Mouse (Mus musculus) hindbrain, embryonic 13.5 days (tissue): ENCODE results near the gene Bmpr1a. TPM values are rescaled to one million over a fixed set of nuclear protein-coding genes. Genes with fewer than 3 reads are reported as not detected.

Source experiments
- ATAC-seq: fragments of 200-750 bp; cut with Nextera tagmentation; 2 replicates; pipeline ENCODE4 v1.8.0; 2017; ENCODE audit warnings: moderate TSS enrichment; ENCODE audit not compliant: low FRiP score
- H3K27ac ChIP-seq: fragments of 300-500 bp; sonication (generic); 2 replicates; pipeline ENCODE4 v1.5.1; 2015; ENCODE audit warnings: inconsistent platforms, mild to moderate bottlenecking, moderate library complexity
- H3K27me3 ChIP-seq: fragments of 300-500 bp; sonication (generic); 2 replicates; pipeline ENCODE4 v1.6.1; 2015; ENCODE audit warnings: mild to moderate bottlenecking, inconsistent platforms
- H3K36me3 ChIP-seq: fragments of 300-500 bp; sonication (generic); 2 replicates; pipeline ENCODE4 v1.6.1; 2015; ENCODE audit warnings: mild to moderate bottlenecking, inconsistent platforms
- H3K4me1 ChIP-seq: fragments of 300-500 bp; sonication (generic); replicated peaks from 2 replicates; pipeline ENCODE4 v1.6.1; 2015; ENCODE audit warnings: inconsistent platforms
- H3K4me2 ChIP-seq: fragments of 300-500 bp; sonication (generic); 2 replicates; pipeline ENCODE4 v1.6.1; 2015; ENCODE audit warnings: inconsistent platforms, mild to moderate bottlenecking, moderate library complexity
- H3K4me3 ChIP-seq: fragments of 300-500 bp; sonication (generic); 2 replicates; pipeline ENCODE4 v1.5.1; 2015; ENCODE audit warnings: mild to moderate bottlenecking, inconsistent platforms
- H3K9ac ChIP-seq: fragments of 300-500 bp; sonication (generic); 2 replicates; pipeline ENCODE4 v1.6.1; 2015; ENCODE audit warnings: mild to moderate bottlenecking, inconsistent platforms
- H3K9me3 ChIP-seq: fragments of 300-500 bp; sonication (generic); 2 replicates; pipeline ENCODE4 v1.6.1; 2016; ENCODE audit warnings: inconsistent platforms
- WGBS: fragments of 180-500 bp; shearing (Covaris S2); methylation state at CpG from one replicate; pipeline ENCODE4 v1.1.7; 2015; 5-methylcytosine and 5-hydroxymethylcytosine counted together
- polyA plus RNA-seq: library from polyadenylated mRNA; unstranded; fragments of >200 nt; fragmentation: Nextera tagmentation; extraction: Ambion mirVana; gene quantifications from 2 replicates; pipeline ENCODE4 v1.2.1, GENCODE M21; 2015

Bmpr1a gene
- polyA plus RNA-seq, 1 experiment from 2014 or later: 20.5 TPM

DNA sequence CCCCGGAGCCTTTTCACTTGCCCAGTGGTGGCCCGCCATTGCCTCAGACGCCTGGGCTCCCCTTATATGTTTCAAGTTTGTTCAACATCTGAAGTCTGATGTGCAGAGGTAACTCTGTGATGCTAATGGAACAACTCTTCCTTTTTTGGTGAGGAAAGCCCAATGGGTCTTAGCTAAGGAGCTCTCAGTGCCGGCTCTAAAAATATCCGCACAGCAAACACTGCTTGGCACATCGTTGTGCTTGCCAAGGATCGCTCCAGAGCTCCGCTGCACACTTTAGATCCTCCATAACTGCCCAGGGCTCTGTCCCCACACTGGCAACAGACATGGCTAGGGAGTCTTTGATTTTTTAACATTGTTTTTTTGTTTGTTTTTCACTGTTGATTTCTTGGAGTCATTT lies 25.7 kb upstream of the Bmpr1a start:
- Histone ChIP-seq H3K27me3 (0 out of 2 replicates have a peak, but pooled peaks cover 3% of the 10 kb centered on the region), H3K27ac (no peak overlapping the region), H3K36me3 (no peaks in the 10 kb centered on the region), H3K4me3 (no peak overlapping the region), H3K4me2 (no peak overlapping the region), H3K4me1 (no peaks in the 10 kb centered on the region), H3K9me3 (peaks cover 6% of the 10 kb centered on the region), H3K9ac (no peak overlapping the region)
- ATAC-seq: no peak
- 77% methylated on average over 8 of the region's 8 CpGs for WGBS

DNA sequence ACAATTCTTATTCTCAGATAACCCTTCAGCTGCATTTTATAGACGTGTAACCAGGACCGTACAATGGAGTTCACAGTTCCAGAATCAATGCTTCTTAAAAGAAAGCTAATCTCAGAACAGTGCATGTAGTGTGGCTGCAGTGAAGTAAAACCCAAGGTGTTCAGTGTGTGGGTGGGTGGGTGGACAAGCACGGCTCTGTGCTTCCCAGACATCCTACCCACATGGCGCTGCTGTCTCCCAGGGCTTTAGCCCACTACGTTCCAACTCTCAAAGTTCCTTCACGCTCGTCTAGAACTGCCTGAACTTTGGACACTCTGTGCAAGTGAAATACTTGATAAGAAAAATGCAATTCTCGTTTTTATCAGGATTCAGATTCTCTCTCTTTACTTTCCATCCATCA lies 19.6 kb upstream of the Bmpr1a start, which contains the start of gene 9230112D13Rik:
TSS of gene 9230112D13Rik (minus strand) at position 101 of the 400 bp plus-strand sequence.
- no peak for ATAC-seq
- WGBS: 91% methylated on average over 8 of the region's 8 CpGs

DNA sequence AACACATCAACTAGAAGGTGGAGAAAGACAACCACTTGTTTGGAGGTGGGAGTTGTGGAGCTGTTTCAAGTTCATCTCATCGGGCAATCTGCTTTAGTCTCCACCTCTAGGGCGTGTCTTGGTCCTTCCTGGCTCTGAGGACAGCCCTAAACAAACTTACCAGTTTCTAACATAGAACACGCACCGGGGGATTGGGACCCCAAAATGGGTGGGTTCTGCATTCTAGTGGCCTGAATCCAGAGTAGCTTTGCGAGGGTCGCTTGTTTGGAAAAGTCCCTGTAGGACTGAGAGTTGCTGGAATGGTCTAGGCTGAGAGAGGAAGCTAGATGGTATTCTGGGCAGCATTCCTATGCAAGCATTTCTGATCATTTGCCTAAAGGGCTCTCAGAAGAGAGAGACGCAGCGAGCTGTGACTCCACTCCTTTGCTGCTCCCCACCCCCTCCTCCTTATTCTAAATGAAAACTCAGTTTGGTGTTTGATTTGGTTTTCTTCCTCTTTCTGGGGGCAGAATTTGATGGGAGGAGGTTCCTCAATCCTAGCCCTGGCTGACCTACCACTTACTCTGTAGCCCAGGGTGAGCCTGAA lies 14.9 kb upstream of the Bmpr1a start:
- Histone ChIP-seq H3K9ac (no peak overlapping the region), H3K9me3 (no peaks in the 10 kb centered on the region), H3K4me1 (no peaks in the 10 kb centered on the region), H3K36me3 (no peaks in the 10 kb centered on the region), H3K4me2 (no peak overlapping the region), H3K4me3 (no peak overlapping the region), H3K27ac (no peak overlapping the region), H3K27me3 (no peaks in the 10 kb centered on the region)
- ATAC-seq: no peak
- 90% methylated on average over 8 of the region's 8 CpGs for WGBS

More for the DNA sequence above, 19.6 kb upstream of the Bmpr1a start, which contains the start of gene 9230112D13Rik:
- Histone ChIP-seq H3K4me2 (no peak within 1 kb of the TSS), H3K4me1 (no peaks in the 10 kb centered on the region), H3K4me3 (no peak within 1 kb of the TSS), H3K27ac (no peak within 1 kb of the TSS), H3K9me3 (no peaks in the 10 kb centered on the region), H3K9ac (no peak within 1 kb of the TSS), H3K36me3 (no peaks in the 10 kb centered on the region), H3K27me3 (no peaks in the 10 kb centered on the region)

DNA sequence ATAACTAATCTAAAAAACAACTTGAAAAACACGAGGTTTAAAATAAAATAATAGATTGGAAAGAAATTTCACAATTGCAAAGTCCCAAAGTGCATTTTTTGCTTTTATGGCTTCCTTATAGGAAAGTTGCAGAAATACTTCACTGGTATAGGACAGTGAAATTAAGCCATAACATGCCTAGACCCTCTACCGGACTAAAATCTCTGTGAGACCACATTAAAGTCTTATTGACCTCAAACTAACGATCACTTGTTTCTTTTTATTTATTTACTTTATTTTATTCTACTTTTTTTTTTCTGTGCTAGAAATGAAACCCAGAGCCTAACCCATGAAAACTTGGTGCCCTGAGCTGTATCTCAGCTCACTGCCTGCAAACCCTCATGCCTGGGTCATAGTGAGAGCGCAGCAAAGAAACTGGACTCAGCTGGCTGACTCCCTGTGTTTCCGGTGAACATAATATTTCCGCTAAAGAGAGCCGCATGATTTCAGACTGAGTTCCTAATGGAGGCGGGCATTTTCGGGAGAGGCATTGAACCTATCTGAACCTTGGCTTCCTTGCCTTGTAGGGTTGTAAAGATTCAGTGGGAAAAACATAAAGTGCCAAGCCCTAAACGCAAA lies 13.9 kb upstream of the Bmpr1a start:
- no peaks in the 10 kb centered on the region for H3K9me3 ChIP-seq
- H3K36me3 ChIP-seq: no peaks in the 10 kb centered on the region
- WGBS: 91% methylated on average over 10 of the region's 10 CpGs
- no peak overlapping the region for H3K27ac ChIP-seq
- no peak overlapping the region for H3K4me3 ChIP-seq
- no peaks in the 10 kb centered on the region for H3K4me1 ChIP-seq
- no peak for ATAC-seq
- H3K9ac ChIP-seq: no peak overlapping the region
- no peaks in the 10 kb centered on the region for H3K27me3 ChIP-seq
- no peak overlapping the region for H3K4me2 ChIP-seq

DNA sequence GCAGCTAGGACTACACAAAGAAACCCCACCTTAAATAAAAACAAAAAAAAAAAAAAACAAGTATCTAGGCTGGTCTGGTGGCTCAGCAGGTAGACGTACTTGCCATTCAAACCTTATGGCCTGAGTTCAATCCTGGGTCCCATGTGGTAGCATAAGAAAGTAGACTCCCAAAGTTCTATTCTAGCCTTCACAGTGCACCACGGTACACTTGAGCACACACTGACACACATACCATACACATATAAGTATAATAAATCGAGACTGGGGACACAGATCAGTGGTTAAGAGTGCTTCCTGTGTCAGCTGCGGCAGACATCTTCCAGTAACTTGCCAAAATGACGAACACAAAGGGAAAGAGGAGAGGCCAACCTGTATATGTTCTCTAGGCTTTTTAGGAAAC lies 12.7 kb upstream of the Bmpr1a start:
- 88% methylated on average over 5 of the region's 5 CpGs for WGBS
- Histone ChIP-seq H3K9me3 (no peaks in the 10 kb centered on the region), H3K9ac (no peak overlapping the region), H3K27me3 (no peaks in the 10 kb centered on the region), H3K4me2 (no peak overlapping the region), H3K4me3 (no peak overlapping the region), H3K27ac (no peak overlapping the region), H3K36me3 (no peaks in the 10 kb centered on the region), H3K4me1 (no peaks in the 10 kb centered on the region)
- no peak for ATAC-seq

DNA sequence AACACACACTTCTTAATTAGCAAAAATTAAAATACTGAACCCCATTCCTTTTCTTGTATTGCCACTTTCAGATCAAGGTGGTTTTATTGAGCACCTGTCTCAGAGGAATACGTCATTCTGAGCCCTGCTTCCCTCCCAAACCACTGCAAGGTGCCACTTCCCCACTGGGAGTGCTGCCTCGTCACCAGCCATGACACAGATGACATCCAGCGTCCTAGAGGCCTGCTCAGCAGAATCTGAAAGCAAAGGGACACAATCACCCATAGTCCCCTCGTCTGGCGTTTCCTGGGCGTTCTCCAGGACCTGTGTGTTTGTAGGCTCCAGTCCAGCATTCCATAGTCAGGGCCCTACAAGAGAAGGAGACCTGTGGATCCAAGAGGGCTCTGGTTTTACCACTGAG lies 11.0 kb upstream of the Bmpr1a start:
- Histone ChIP-seq H3K27me3 (no peaks in the 10 kb centered on the region), H3K4me3 (no peak overlapping the region), H3K27ac (no peak overlapping the region), H3K36me3 (no peaks in the 10 kb centered on the region), H3K4me1 (0 out of 2 replicates have a peak, but pooled peaks cover under 1% of the 10 kb centered on the region), H3K9me3 (no peaks in the 10 kb centered on the region), H3K9ac (no peak overlapping the region), H3K4me2 (no peak overlapping the region)
- 52% methylated on average over 6 of the region's 6 CpGs for WGBS
- no peak for ATAC-seq

DNA sequence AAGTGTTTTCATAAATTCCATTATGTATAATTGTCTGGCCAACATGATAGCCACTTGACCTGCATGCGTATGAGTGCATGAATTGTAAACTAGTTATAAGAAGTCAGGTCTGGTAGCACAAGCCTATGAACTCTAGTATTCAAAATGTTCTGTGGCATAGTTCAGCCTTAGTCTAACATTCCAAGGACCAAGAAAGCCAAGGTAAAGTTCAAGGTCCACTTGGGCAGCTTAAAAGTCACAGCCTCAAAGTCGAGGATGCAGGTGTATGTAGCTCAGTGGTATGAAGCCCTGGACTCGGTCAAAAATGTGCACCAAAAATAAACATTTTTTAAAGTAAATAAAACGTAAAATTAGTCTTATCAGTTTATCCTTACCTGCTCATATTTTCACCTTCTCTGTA lies 9.5 kb upstream of the Bmpr1a start:
- Histone ChIP-seq H3K4me1 (peaks cover 14% of the 10 kb centered on the region), H3K9me3 (no peaks in the 10 kb centered on the region), H3K4me3 (no peak overlapping the region), H3K36me3 (no peaks in the 10 kb centered on the region), H3K27ac (no peak overlapping the region), H3K4me2 (no peak overlapping the region), H3K27me3 (no peaks in the 10 kb centered on the region), H3K9ac (no peak overlapping the region)
- ATAC-seq: no peak
- 85% methylated on average over 4 of the region's 4 CpGs for WGBS

DNA sequence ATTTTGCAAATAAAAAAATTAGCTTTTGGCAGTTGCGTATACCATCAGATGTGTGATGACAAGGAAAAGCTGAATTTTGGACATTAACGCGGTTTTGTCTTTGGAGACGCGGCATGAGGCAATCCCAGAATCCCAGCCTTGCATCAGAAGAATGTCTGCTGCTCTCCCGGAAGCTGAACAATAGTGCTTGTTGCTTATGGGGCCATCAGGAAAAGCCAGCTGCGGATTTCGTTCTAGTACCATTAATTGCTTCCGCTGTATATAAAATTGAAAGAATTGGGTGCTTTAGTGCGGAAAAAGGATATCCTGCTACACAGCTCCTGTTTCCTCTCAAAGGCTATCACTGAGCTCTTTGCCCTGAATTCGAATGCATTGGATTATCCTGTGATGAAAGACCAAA lies 8.8 kb upstream of the Bmpr1a start:
- Histone ChIP-seq H3K4me3 (no peak overlapping the region), H3K9me3 (no peaks in the 10 kb centered on the region), H3K9ac (no peak overlapping the region), H3K4me1 (peaks cover 14% of the 10 kb centered on the region), H3K27ac (no peak overlapping the region), H3K27me3 (no peaks in the 10 kb centered on the region), H3K36me3 (no peaks in the 10 kb centered on the region), H3K4me2 (no peak overlapping the region)
- 80% methylated on average over 11 of the region's 11 CpGs for WGBS
- no peak for ATAC-seq

DNA sequence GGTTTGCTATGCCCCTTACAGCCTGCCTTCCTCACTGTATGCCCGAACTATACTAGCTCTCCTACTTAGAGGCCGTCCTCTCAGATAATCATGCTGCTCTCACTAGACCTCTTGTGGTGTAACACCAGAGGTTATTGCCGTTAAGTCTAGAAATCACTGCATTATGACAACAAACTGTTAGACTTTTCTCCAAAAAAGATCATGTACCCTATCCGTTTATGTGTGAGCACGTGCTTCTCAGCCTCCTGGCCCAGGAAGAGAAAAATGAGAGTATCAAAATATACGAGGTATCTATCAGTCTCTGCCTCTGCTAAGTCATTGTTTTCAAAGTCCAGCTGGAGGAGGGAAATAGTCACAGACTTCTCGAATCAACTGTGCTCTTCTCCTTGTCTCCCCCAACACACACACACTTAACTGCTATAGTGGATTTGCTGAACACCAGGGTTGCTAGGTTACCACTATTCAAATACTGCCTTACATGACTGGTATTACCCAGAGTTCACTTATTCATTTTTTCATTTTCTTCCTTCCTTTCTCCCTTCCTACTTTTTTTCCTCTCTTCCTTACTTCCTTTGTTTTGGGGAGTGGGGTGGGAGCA lies 5.8 kb upstream of the Bmpr1a start:
- Histone ChIP-seq H3K27me3 (0 out of 2 replicates have a peak, but pooled peaks cover 5% of the 10 kb centered on the region), H3K9me3 (no peaks in the 10 kb centered on the region), H3K4me1 (peaks cover 16% of the 10 kb centered on the region), H3K9ac (no peak overlapping the region), H3K4me2 (no peak overlapping the region), H3K27ac (no peak overlapping the region), H3K4me3 (no peak overlapping the region), H3K36me3 (no peaks in the 10 kb centered on the region)
- WGBS: 57% methylated on average over 7 of the region's 7 CpGs
- ATAC-seq: no peak

DNA sequence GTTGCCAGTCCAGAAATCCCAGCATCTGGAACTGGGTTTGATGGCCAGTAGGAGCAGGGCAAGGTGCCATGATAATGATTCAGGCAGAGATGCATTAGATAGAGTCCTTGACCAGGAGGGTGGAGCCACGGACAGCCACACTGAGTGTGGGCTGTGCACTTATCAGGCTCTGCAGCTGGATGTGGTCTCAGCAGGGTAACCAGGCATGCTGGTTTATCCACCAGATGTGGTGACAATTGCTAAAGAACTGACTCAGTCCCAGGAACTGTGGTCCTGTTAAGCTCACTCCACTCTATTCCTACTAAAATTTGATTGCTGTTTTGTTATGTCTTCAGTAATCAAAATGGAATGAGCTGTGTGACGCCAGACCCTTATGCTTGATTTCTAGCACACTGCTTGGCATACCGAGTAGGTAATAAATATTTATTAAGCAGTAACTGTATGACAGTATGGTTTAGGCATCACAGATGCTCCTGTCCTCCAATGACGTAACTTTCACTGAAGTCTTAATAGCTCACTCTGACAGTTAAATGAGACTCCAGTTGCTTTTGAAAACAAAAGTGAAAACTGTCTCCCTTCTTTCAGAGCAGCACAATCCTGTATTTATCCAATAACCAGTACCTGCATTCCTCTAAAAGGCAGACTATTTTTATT lies 5.2 kb upstream of the Bmpr1a start:
- H3K9me3 ChIP-seq: no peaks in the 10 kb centered on the region
- no peaks in the 10 kb centered on the region for H3K36me3 ChIP-seq
- no peak overlapping the region for H3K4me2 ChIP-seq
- no peak overlapping the region for H3K9ac ChIP-seq
- no peak for ATAC-seq
- WGBS: 31% methylated on average over 4 of the region's 4 CpGs
- H3K27ac ChIP-seq: no peak overlapping the region
- H3K4me3 ChIP-seq: no peak overlapping the region
- 0 out of 2 replicates have a peak, but pooled peaks cover 5% of the 10 kb centered on the region for H3K27me3 ChIP-seq
- H3K4me1 ChIP-seq: peaks cover 19% of the 10 kb centered on the region

DNA sequence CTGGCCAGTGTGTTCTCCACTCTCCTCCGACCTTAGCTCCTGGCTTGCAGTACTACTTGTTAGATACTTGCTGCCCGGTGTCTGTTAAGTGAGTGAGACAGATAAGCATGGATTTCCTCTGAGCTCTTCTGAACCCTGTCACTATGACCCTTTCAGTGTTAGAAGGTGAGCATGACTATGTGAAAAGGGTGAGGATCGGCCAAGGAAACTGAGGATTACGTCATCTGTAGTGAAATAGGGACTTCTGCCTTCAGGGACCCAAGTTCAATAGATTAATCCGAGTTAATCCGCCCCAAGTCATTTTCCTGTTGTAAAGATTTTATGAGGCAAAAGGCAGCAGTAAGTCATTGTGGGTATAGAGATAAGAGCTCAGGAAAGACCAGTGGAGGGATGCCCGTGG lies 2.2 kb upstream of the Bmpr1a start:
- WGBS: 85% methylated on average over 7 of the region's 7 CpGs
- 0 out of 2 replicates have a peak, but pooled peaks cover 5% of the 10 kb centered on the region for H3K27me3 ChIP-seq

DNA sequence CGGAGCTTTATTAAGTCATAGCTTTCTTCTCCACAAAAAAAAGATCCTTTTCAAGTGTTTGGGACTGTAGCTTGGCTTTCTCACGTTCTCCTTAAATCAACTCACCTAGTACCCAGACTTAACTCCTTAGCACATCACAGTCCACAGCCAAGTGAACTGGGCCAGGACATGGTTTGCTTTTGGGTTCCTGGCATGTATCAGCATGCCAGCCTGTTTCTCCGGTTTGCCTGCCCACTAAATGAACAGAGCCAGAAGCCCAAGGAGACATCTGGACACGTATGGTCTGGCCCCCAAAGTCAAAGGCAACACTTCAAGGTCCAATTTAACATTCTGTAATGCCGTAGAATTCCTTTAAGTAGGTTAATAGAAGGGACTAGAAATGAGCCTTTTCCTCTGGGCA lies 1.2 kb upstream of the Bmpr1a start:
- H3K4me2 ChIP-seq: no peak overlapping the region
- 0 out of 2 replicates have a peak, but pooled peaks cover 5% of the 10 kb centered on the region for H3K27me3 ChIP-seq
- no peak overlapping the region for H3K4me3 ChIP-seq
- H3K9me3 ChIP-seq: no peaks in the 10 kb centered on the region
- H3K27ac ChIP-seq: no peak overlapping the region
- no peaks in the 10 kb centered on the region for H3K36me3 ChIP-seq
- H3K9ac ChIP-seq: no peak overlapping the region
- 92% methylated on average over 5 of the region's 5 CpGs for WGBS
- peaks cover 40% of the 10 kb centered on the region for H3K4me1 ChIP-seq
- ATAC-seq: no peak

More for the DNA sequence above, 2.2 kb upstream of the Bmpr1a start:
- Histone ChIP-seq H3K4me2 (no peak overlapping the region), H3K36me3 (no peaks in the 10 kb centered on the region), H3K27ac (no peak overlapping the region), H3K4me1 (peaks cover 30% of the 10 kb centered on the region), H3K4me3 (no peak overlapping the region), H3K9me3 (no peaks in the 10 kb centered on the region), H3K9ac (no peak overlapping the region)
- no peak for ATAC-seq
